Mouse (Mus musculus): ENCODE measurements around the gene Hsph1.
A peak's percentile ranks its signal among the peaks of the same experiment; 100 is the strongest.

DNA sequence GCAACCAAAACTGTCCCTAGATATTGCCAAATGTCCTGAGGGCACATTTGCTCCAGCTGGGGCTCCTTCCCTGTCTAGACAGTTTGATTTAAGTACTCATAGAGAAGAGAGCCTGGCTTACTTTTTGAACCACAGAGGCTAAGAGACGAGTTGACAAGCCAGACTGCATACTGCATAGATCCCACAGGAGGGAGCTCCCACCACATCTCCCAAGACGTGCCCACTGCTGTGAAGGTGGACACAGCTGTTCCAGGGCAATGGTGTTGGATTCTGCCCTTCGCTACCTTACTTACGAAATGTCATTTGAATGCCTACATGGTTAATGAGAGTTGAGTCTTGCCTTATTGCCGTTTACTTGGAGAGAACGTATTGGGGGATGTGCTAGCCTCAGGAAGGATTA is 6.2 kb upstream of the Hsph1 start:
- TF ChIP-seq EP300 (IDR thresholded peaks at IDR 0.05; ENCODE audit: insufficient read depth, low read depth, low read length) = no peak
- peak; percentile 69 for TF ChIP-seq CTCF (IDR thresholded peaks at IDR 0.05; ENCODE audit: low read depth, low read length)

All from ES-Bruce4 (cell line).